Mouse (Mus musculus): Measurements from ENCODE around the gene Zc2hc1b.
"Not testable (repeated sequence)": the region's sequence is repeated elsewhere in the genome, so short reads cannot be mapped to it uniquely, and the experiment has no call there.

Gene Zc2hc1b

GRCm38 (mm10) chr10:13177973-13178624 lies at the start of gene Zc2hc1b:
Zc2hc1b (minus strand) TSS chr10:13178023.
- no peak for DNase-seq (ENCODE audit: low spot score in 2 of 2)

GRCm38 (mm10) chr10:13225377-13226063 lies 47.7 kb upstream of the Zc2hc1b start:
- DNase-seq (ENCODE audit: low spot score in 2 of 2), result no peak

GRCm38 (mm10) chr10:13222135-13222534 lies 44.3 kb upstream of the Zc2hc1b start:
- no peak for DNase-seq (ENCODE audit: low spot score in 2 of 2)

DNA sequence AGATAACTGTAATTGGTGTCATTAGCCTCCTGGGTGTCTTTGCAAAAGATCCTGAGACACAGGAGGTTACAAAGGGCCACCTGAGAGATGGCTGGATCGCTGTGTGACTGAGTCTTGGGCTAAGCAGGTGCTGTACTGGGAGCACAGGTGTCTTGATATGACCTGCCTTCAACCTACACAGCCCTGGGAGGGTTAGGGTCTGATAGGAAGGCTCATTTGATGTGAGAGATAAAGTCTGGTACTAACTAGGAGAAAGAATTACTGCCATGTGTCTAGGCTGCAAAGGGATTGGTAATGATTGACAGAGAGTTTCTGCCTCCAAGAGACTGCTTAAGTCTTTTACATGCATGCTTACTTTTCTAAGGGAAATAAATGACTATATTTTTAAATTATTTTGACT lies 42.2 kb upstream of the Zc2hc1b start:
- DNase-seq (ENCODE audit: low spot score in 2 of 2), result no peak

GRCm38 (mm10) chr10:13213956-13214355 lies 36.1 kb upstream of the Zc2hc1b start:
- no peak for DNase-seq (ENCODE audit: low spot score in 2 of 2)

- DNase-seq (ENCODE audit: low spot score in 2 of 2), result no peak
Measured at GRCm38 (mm10) chr10:13212829-13213228, 35.0 kb upstream of the Zc2hc1b start.

DNA sequence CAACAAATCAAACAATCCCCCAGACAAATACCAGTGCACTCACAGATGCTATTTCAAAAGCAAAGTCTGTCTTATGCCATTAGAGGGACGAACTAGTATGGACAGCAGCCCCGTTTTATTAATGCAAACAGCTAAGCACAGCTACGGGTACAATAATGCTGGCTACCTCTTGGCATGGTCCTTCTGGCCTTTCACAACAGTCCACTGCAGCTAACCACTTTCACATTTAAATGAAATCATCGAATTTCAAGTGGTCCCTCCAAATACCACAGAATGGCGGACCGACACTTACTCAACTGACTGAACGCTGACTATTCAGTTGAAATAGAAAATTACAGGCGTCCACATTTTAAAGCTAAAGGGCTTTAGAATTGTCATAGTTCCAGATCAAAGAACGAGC lies 34.5 kb upstream of the Zc2hc1b start:
- no peak for DNase-seq (ENCODE audit: low spot score in 2 of 2)

GRCm38 (mm10) chr10:13209930-13210637 lies 32.3 kb upstream of the Zc2hc1b start:
- no peak for DNase-seq (ENCODE audit: low spot score in 2 of 2)

DNA sequence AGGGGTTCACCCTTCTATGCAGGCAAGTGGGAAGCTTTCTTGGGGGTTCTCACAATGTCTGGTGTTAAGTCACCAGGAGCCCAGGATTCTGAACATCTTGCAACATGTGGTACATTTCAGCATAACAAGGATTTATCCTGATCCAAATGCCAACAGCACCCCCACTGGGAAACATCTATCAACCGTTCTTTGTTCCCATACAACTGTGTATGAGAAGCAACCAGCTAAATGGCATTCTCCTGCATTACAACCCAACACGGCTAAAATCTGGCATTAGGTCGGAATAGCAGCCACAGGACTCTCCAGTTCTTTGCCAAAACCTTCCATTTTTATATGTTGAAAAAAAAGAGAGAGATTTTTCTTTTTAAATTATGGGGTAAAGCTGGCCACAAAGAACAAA lies 31.7 kb upstream of the Zc2hc1b start:
- no peak for DNase-seq (ENCODE audit: low spot score in 2 of 2)

- no peak for DNase-seq (ENCODE audit: low spot score in 2 of 2)
Measured at GRCm38 (mm10) chr10:13209061-13209460, 31.2 kb upstream of the Zc2hc1b start.

- no peak for DNase-seq (ENCODE audit: low spot score in 2 of 2)
Measured at GRCm38 (mm10) chr10:13201741-13202293, 24.0 kb upstream of the Zc2hc1b start.

GRCm38 (mm10) chr10:13200862-13201261 lies 23.0 kb upstream of the Zc2hc1b start:
- no peak for DNase-seq (ENCODE audit: low spot score in 2 of 2)

- DNase-seq (ENCODE audit: low spot score in 2 of 2), result no peak
Measured at GRCm38 (mm10) chr10:13199234-13199633, 21.4 kb upstream of the Zc2hc1b start.

- DNase-seq (ENCODE audit: low spot score in 2 of 2), result no peak
Measured at GRCm38 (mm10) chr10:13196872-13197507, 19.2 kb upstream of the Zc2hc1b start.

- not testable (repeated sequence) for DNase-seq (ENCODE audit: low spot score in 2 of 2)
Measured at GRCm38 (mm10) chr10:13193496-13193895, 15.7 kb upstream of the Zc2hc1b start.

DNA sequence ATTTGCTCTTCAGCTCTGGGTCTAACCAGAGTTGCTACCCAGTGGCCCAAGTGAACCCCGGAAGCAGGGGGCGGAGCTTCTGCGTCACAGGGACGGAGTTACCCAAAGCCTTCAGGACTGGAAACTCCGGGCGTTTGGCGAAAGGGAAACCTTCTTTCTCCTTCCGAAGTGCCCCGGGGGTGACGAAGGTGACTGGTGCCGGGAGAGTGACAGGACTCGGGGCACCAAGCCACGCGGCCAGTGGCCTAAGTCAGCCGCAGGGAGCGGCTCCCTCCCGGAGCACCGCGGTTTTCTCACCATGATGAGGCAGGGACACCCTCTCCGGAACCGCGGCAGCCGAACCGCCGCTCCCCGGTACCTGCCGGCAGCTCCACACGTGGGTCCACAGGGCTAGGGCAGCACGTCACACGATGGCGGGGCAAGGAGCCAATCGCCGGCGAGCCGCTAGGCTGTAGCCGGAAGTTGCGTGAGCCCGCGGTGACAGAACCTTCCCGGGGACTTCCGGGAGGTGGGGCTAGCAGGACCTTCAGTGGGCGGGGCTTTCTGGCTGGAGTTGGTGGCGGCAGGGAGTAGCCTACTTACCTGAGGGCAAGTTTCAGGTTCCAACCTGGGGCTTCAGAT lies 15.0 kb upstream of the Zc2hc1b start, which contains the start of gene Ltv1:
Gene Ltv1 (minus strand): TSS at position 438 of the 621 bp plus-strand sequence.
- peak; percentile 95 to 96 for DNase-seq (ENCODE audit: low spot score in 2 of 2)

- no peak for DNase-seq (ENCODE audit: low spot score in 2 of 2)
Measured at GRCm38 (mm10) chr10:13189881-13190280, 12.1 kb upstream of the Zc2hc1b start.

GRCm38 (mm10) chr10:13186754-13187153 lies 8.9 kb upstream of the Zc2hc1b start:
- DNase-seq (ENCODE audit: low spot score in 2 of 2), result no peak

GRCm38 (mm10) chr10:13184170-13184766 lies 6.4 kb upstream of the Zc2hc1b start:
- DNase-seq (ENCODE audit: low spot score in 2 of 2), result peak in 1 of 2 experiments; percentile 1

- no peak for DNase-seq (ENCODE audit: low spot score in 2 of 2)
Measured at GRCm38 (mm10) chr10:13180211-13180610, 2.4 kb upstream of the Zc2hc1b start.

DNA sequence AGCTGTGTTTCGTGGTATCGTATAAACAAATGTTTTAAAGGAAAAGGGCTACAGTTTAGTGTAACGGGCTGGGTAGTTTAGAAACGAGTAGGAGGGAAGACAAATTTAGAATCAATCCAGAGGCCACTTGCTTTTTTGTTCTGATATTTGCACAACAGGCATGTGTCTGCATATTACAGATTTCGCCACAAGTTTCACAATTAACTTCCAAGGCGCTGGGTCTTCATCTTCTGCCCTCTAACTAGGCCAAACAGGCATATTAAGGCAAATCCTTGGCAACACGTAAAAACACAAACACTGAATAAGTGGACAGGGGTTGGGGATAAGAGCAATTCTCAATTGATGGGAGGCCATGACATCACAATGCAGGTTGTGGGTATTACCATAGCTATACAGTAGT lies 2.0 kb downstream of the Zc2hc1b start:
- no peak for DNase-seq (ENCODE audit: low spot score in 2 of 2)
